8 mouse cellular contexts compared by ENCODE assay signal in the genomic region with DNA sequence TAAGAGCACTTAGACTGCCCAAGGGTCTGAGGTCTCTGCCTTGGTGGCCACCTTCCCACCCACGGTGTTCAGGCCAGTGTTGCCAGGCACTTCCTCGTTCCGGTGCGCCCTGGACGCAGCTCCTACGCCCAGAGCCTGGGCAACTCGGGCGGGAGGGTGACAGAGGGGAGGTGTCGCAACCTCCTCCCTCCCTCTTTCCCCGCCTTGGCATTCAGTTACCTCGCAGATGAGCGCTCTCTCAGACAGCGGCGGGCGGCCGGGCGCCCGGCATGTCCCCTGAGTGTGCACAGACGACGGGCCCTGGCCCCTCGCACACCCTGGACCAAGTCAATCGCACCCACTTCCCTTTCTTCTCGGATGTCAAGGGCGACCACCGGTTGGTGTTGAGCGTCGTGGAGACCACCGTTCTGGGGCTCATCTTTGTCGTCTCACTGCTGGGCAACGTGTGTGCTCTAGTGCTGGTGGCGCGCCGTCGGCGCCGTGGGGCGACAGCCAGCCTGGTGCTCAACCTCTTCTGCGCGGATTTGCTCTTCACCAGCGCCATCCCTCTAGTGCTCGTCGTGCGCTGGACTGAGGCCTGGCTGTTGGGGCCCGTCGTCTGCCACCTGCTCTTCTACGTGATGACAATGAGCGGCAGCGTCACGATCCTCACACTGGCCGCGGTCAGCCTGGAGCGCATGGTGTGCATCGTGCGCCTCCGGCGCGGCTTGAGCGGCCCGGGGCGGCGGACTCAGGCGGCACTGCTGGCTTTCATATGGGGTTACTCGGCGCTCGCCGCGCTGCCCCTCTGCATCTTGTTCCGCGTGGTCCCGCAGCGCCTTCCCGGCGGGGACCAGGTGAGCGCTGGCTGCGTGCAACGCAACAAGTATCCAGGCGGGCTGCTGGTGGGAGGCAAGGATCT. TPM values are rescaled to one million over a fixed set of nuclear protein-coding genes. Genes with fewer than 3 reads are reported as not detected.
DNase-seq lines count a peak whose midpoint lies in the region; ATAC-seq and TF ChIP-seq lines count a peak whose summit lies in the region.

A gene (plus strand): TSS at position 214 of the 901 bp plus-strand sequence.

- DNase-seq in thymus, adult 2 months: no peak
- no peak for DNase-seq in thymus, postnatal 36 days
- peak; percentile 49 for DNase-seq in embryo, embryonic 11 days
- peak; percentile 5 for DNase-seq in hindbrain, postnatal 0 days (ENCODE audit: low spot score)
- peak; percentile 76 for DNase-seq in lung, postnatal 25 days (ENCODE audit: low spot score)
- DNase-seq in testis, postnatal 14 days (ENCODE audit: low spot score): peak; percentile 44
- no peak for DNase-seq in B cell, adult 2 months
- no peak for DNase-seq in frontal cortex, postnatal 36 days (ENCODE audit: low spot score in 2 of 2)

- H3K9me3 ChIP-seq in hindbrain, postnatal 0 days (ENCODE audit: low read length): no peaks in the 10 kb centered on the region

- H3K27me3 ChIP-seq in thymus, adult 2 months (ENCODE audit: control insufficient read depth, insufficient read depth, low read length): no peaks in the 10 kb centered on the region
- H3K27me3 ChIP-seq in hindbrain, postnatal 0 days (ENCODE audit: insufficient read depth, low read length): peaks cover 30% of the 10 kb centered on the region

- peak within 1 kb of the TSS; percentile 55 for H3K4me2 ChIP-seq in hindbrain, postnatal 0 days (ENCODE audit: low read depth, low read length)

- no peak within 1 kb of the TSS for H3K27ac ChIP-seq in thymus, adult 2 months (ENCODE audit: control insufficient read depth, insufficient read depth, low read length)
- H3K27ac ChIP-seq in hindbrain, postnatal 0 days: no peak within 1 kb of the TSS

- WGBS in thymus, adult 2 months: 3% methylated on average over 77 of the region's 77 CpGs
- 1% methylated on average over 77 of the region's 77 CpGs for WGBS in hindbrain, postnatal 0 days

- no peaks in the 10 kb centered on the region for H3K36me3 ChIP-seq in thymus, adult 2 months (ENCODE audit: control insufficient read depth, insufficient read depth, low read length)
- no peaks in the 10 kb centered on the region for H3K36me3 ChIP-seq in hindbrain, postnatal 0 days (ENCODE audit: insufficient read depth, low read length)

- no peak within 1 kb of the TSS for H3K9ac ChIP-seq in hindbrain, postnatal 0 days (replicated peaks; ENCODE audit: low read length)

- no peak within 1 kb of the TSS for H3K4me3 ChIP-seq in thymus, adult 2 months (ENCODE audit: control insufficient read depth, insufficient read depth, low read length)
- H3K4me3 ChIP-seq in hindbrain, postnatal 0 days (ENCODE audit: low read length): peak within 1 kb of the TSS; percentile 34

- no peaks in the 10 kb centered on the region for H3K4me1 ChIP-seq in thymus, adult 2 months (replicated peaks; ENCODE audit: control insufficient read depth, insufficient read depth, low read length)
- H3K4me1 ChIP-seq in hindbrain, postnatal 0 days (ENCODE audit: insufficient read depth, low read length): no peaks in the 10 kb centered on the region; the same call in 1 of the 2 replicates

- peak; percentile 56 for ATAC-seq in hindbrain, postnatal 0 days

- TF ChIP-seq CTCF in thymus, adult 2 months (IDR thresholded peaks at IDR 0.05; ENCODE audit: borderline replicate concordance, control insufficient read depth, extremely low read depth, insufficient read depth, low read length, poor library complexity): no peak
- TF ChIP-seq CTCF in hindbrain, postnatal 0 days (IDR thresholded peaks at IDR 0.05; ENCODE audit: low read depth): no peak

- TF ChIP-seq POLR2A in thymus, adult 2 months (IDR thresholded peaks at IDR 0.05; ENCODE audit: control insufficient read depth, extremely low read depth, insufficient read depth, low read length, poor library complexity): no peak

RNA-seq across cellular contexts. Expression of the gene that starts here (rescaled TPM):
- polyA plus RNA-seq in thymus, adult 2 months (2012; rRNA removed): 9.0 and 10.7 TPM in 2 replicates
- total RNA-seq in hindbrain, postnatal 0 days (2014; rRNA removed): 0.11 TPM in 1 of 2 replicates, not detected in the other
- polyA plus RNA-seq in hindbrain, postnatal 0 days (2015; fragmentation: Nextera tagmentation; extraction: Ambion mirVana): 0.24 and 0.29 TPM in 2 replicates

Comparison
In these comparisons a context has a peak if more than half of its experiments do, and no peak if none do; other contexts are left out.
1. Peak in DNase-seq, ATAC-seq, H3K4me3 ChIP-seq and H3K4me2 ChIP-seq in hindbrain, postnatal 0 days; RNA of the gene not detected or under 1 TPM.
2. DNase-seq: peak in embryo, embryonic 11 days (single experiment), lung, postnatal 25 days (single experiment) and testis, postnatal 14 days (single experiment); none in thymus, adult 2 months (single experiment), thymus, postnatal 36 days (0 of 2), B cell, adult 2 months (0 of 2) and frontal cortex, postnatal 36 days (0 of 2).